Mouse (Mus musculus) CH12.LX (cell line): ENCODE data around the gene Tomm22.

ENCODE experiments used
- CHD1 ChIP-seq: IDR thresholded peaks from 2 replicates; pipeline ENCODE4 v1.6.1; 2012; ENCODE audit warnings: low read depth, low read length, improper control_type of control experiment, inconsistent platforms
- CTCF ChIP-seq, 2 experiments: IDR thresholded peaks in 1 of 2; conservative IDR thresholded peaks in 1 of 2; 2 replicates each; pipeline ENCODE4 v1.5.1; 2011 to 2012; ENCODE audit warnings: low read depth in 2 of 2, low read length in 2 of 2, improper control_type of control experiment in 1 of 2, inconsistent platforms in 1 of 2, mild to moderate bottlenecking in 1 of 2, moderate library complexity in 1 of 2
- EP300 ChIP-seq: IDR thresholded peaks from 2 replicates; pipeline ENCODE4 v1.6.1; 2011; ENCODE audit warnings: low read length, improper control_type of control experiment
- HCFC1 ChIP-seq: IDR thresholded peaks from 2 replicates; pipeline ENCODE4 v1.6.1; 2012; ENCODE audit warnings: low read depth, mild to moderate bottlenecking, inconsistent platforms, low read length, improper control_type of control experiment
- IRF4 ChIP-seq: IDR thresholded peaks from 2 replicates; pipeline ENCODE4 v1.6.1; 2014; ENCODE audit warnings: low read depth, mild to moderate bottlenecking, inconsistent platforms, low read length, improper control_type of control experiment
- JUND ChIP-seq: conservative IDR thresholded peaks from 2 replicates; pipeline ENCODE4 v1.6.1; 2011; ENCODE audit warnings: low read depth, low read length, improper control_type of control experiment
- KAT2A ChIP-seq: IDR thresholded peaks from 2 replicates; pipeline ENCODE4 v1.6.1; 2012; ENCODE audit warnings: low read length, improper control_type of control experiment, inconsistent platforms; ENCODE audit not compliant: insufficient replicate concordance
- MAFK ChIP-seq: IDR thresholded peaks from 2 replicates; pipeline ENCODE4 v1.6.1; 2011; ENCODE audit warnings: low read length, improper control_type of control experiment; ENCODE audit not compliant: insufficient replicate concordance
- MEF2A ChIP-seq: IDR thresholded peaks from 2 replicates; pipeline ENCODE4 v1.6.1; 2014; ENCODE audit warnings: low read depth, mild to moderate bottlenecking, inconsistent platforms, low read length, improper control_type of control experiment, borderline replicate concordance
- POLR2A ChIP-seq: IDR thresholded peaks from 2 replicates; pipeline ENCODE4 v1.6.1; 2011; ENCODE audit warnings: low read depth, mild to moderate bottlenecking, improper control_type of control experiment, low read length
- RAD21 ChIP-seq: IDR thresholded peaks from 2 replicates; pipeline ENCODE4 v1.6.1; 2011; ENCODE audit warnings: low read depth, mild to moderate bottlenecking, low read length, improper control_type of control experiment, moderate library complexity
- SIN3A ChIP-seq: IDR thresholded peaks from 2 replicates; pipeline ENCODE4 v1.6.1; 2012; ENCODE audit warnings: low read length, improper control_type of control experiment, inconsistent platforms
- USF1 ChIP-seq: IDR thresholded peaks from 2 replicates; pipeline ENCODE4 v1.6.1; 2014; ENCODE audit warnings: low read depth, mild to moderate bottlenecking, inconsistent platforms, low read length, improper control_type of control experiment
- ZMIZ1 ChIP-seq: IDR thresholded peaks from 2 replicates; pipeline ENCODE4 v1.6.1; 2012; ENCODE audit warnings: low read depth, mild to moderate bottlenecking, inconsistent platforms, low read length, improper control_type of control experiment

DNA sequence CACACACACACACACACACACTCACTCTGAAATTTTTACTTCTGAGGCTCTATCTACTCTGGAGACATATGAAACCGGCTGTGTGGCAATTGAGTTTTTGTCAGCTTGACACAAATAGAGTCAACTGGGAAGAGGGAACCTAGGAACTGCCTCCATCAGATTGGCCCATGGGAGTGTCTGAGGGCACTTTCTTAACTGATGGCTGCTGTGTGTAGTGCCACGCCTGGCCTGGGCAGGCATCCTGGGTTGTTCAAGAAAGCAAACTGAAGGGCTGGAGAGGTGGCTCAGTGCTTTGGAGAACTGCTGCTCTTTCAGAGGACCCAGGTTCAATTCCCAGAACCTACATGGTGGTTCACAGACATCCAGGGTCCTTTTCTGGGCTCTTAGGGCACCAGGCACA, 25.2 kb upstream of the Tomm22 start:
- TF ChIP-seq CTCF (conservative IDR thresholded peaks at IDR 0.05 in 1 of 2, IDR thresholded peaks at IDR 0.05 in 1 of 2; ENCODE audit: low read depth in 2 of 2, low read length in 2 of 2) (no peak), SIN3A (no peak), POLR2A (no peak), JUND (no peak), CHD1 (no peak), EP300 (no peak), RAD21 (no peak), HCFC1 (no peak), MAFK (no peak), USF1 (no peak), MEF2A (no peak), IRF4 (no peak), ZMIZ1 (no peak), KAT2A (no peak)
